Mouse (Mus musculus): ENCODE data around the gene Rhot2.

DNA sequence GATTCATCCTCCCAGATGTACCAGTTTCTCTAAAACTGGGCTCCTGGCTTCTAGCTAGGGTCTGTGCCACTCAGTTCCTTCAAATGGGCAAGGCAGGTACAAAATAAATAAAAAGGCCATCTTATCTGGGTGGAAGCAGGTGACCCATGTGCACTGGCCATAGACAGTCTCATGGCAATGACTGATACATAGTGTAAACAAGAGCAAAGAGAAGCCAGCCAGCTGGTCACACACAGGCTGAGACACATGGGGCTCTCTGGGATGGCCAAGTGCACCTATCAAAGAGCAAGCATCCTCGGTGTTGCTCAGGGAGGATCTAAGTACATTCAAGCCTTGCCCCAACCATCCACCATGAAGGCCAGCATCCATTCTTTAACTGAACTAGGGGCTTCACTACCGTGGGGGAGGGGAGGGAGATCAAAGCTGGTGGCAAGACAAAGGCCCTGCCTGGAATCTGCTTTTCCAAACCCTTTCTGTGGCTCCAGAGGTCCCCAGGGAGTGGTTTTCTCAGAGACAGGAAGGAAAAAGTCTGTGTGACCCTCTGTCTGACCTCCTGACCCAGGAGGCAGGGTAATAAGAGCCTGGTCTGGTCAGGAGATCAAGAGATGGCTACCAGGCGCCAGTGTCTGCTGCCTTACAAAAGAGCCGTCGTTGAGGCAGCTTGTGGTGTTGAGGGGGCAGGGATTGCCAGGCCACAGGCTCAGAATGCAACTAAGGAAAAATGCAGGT is 36.4 kb upstream of the Rhot2 start:
- no peak for TF ChIP-seq MYOG (IDR thresholded peaks at IDR 0.05; ENCODE audit: control insufficient read depth in 1 of 3, insufficient read depth in 1 of 3, insufficient read length in 2 of 3, low read depth in 2 of 3)
- no peak for TF ChIP-seq POLR2A (IDR thresholded peaks at IDR 0.05; ENCODE audit: insufficient read length, low read depth)
